Mouse (Mus musculus) limb, embryonic 11.5 days (tissue): ENCODE results near the gene Ckap2l. TPM values are rescaled to one million over a fixed set of nuclear protein-coding genes. Genes with fewer than 3 reads are reported as not detected.

Source experiments
- ATAC-seq: fragments of 200-750 bp; cut with Nextera tagmentation; 2 replicates; pipeline ENCODE4 v1.8.0; 2017; ENCODE audit warnings: low read depth; ENCODE audit not compliant: insufficient number of reproducible peaks, low FRiP score, low TSS enrichment
- DNase-seq: peaks from one replicate; pipeline ENCODE4 v3.0.0-alpha.2; 2015; ENCODE audit warnings: low spot score
- H3K27ac ChIP-seq: fragments of 300-500 bp; sonication (generic); replicated peaks from 2 replicates; pipeline ENCODE4 v1.5.1; 2014; ENCODE audit warnings: low read depth, mild to moderate bottlenecking, low read length
- H3K27me3 ChIP-seq: fragments of 300-500 bp; sonication (generic); 2 replicates; pipeline ENCODE4 v1.6.1; 2014; ENCODE audit warnings: mild to moderate bottlenecking, low read length, mixed read lengths; ENCODE audit not compliant: control insufficient read depth, insufficient read depth
- H3K36me3 ChIP-seq: fragments of 300-500 bp; sonication (generic); 2 replicates; pipeline ENCODE4 v1.6.1; 2014; ENCODE audit warnings: mild to moderate bottlenecking, low read length, moderate library complexity, mixed read lengths; ENCODE audit not compliant: control insufficient read depth, insufficient read depth
- H3K4me1 ChIP-seq: fragments of 300-500 bp; sonication (generic); 2 replicates; pipeline ENCODE4 v1.6.1; 2014; ENCODE audit warnings: low read length, mixed read lengths; ENCODE audit not compliant: control insufficient read depth, insufficient read depth
- H3K4me2 ChIP-seq: fragments of 300-500 bp; sonication (generic); 2 replicates; pipeline ENCODE4 v1.6.1; 2014; ENCODE audit warnings: low read depth, mild to moderate bottlenecking, moderate library complexity; ENCODE audit not compliant: severe bottlenecking
- H3K4me3 ChIP-seq: fragments of 300-500 bp; sonication (generic); 2 replicates; pipeline ENCODE4 v1.5.1; 2014; ENCODE audit warnings: low read depth, low read length
- H3K9ac ChIP-seq: fragments of 300-500 bp; sonication (generic); 2 replicates; pipeline ENCODE4 v1.6.1; 2014; ENCODE audit warnings: mild to moderate bottlenecking, low read length
- H3K9me3 ChIP-seq: fragments of 300-500 bp; sonication (generic); 2 replicates; pipeline ENCODE4 v1.6.1; 2016; ENCODE audit warnings: low read length; ENCODE audit not compliant: control insufficient read depth
- WGBS: fragments of 180-500 bp; shearing (Covaris S2); extraction: QIAGEN DNeasy Blood & Tissue Kit; methylation state at CpG from one replicate; pipeline ENCODE4 v1.1.7; 2014; 5-methylcytosine and 5-hydroxymethylcytosine counted together
- polyA plus RNA-seq: library from polyadenylated mRNA; unstranded; fragments of >200 nt; fragmentation: Nextera tagmentation; extraction: Ambion mirVana; gene quantifications from 2 replicates; pipeline ENCODE4 v1.2.1, GENCODE M21; 2014

Ckap2l gene
- polyA plus RNA-seq, 1 experiment from 2014 or later: 86.4 TPM

- 78% methylated on average over 4 of the region's 4 CpGs for WGBS
- Histone ChIP-seq H3K9ac (no peak overlapping the region), H3K4me2 (no peak overlapping the region), H3K9me3 (no peaks in the 10 kb centered on the region), H3K36me3 (no peaks in the 10 kb centered on the region), H3K27me3 (no peaks in the 10 kb centered on the region), H3K4me3 (no peak overlapping the region), H3K27ac (no peak overlapping the region), H3K4me1 (no peaks in the 10 kb centered on the region)
- DNase-seq: no peak
- no peak for ATAC-seq
Measured at GRCm38 (mm10) chr2:129236526-129236925, 60.5 kb downstream of the Ckap2l start.

DNA sequence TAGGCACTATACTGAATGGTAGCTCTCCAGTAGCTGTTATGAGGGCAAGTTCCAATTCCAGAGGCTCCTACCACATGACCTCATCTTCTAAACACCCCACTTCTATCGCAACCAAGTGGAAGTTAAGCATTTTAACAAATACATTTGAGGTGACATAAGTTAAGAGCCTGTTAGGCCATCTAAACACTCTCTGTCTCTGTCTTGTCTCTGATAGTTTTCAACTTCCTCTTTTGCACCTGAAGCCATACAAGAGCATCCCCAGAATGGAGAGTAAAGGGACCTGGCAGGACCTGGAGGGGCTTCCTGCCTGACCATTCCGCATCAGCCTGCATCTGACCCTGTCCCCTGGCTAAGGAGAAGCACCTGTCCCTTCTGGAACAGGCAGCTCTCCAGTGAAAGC lies 62.3 kb downstream of the Ckap2l start:
- 79% methylated on average over 2 of the region's 2 CpGs for WGBS
- DNase-seq (no peak), ATAC-seq (no peak)
- Histone ChIP-seq H3K9ac (no peak overlapping the region), H3K4me1 (no peaks in the 10 kb centered on the region), H3K4me2 (no peak overlapping the region), H3K36me3 (no peaks in the 10 kb centered on the region), H3K27me3 (no peaks in the 10 kb centered on the region), H3K27ac (no peak overlapping the region), H3K4me3 (no peak overlapping the region), H3K9me3 (no peaks in the 10 kb centered on the region)

DNA sequence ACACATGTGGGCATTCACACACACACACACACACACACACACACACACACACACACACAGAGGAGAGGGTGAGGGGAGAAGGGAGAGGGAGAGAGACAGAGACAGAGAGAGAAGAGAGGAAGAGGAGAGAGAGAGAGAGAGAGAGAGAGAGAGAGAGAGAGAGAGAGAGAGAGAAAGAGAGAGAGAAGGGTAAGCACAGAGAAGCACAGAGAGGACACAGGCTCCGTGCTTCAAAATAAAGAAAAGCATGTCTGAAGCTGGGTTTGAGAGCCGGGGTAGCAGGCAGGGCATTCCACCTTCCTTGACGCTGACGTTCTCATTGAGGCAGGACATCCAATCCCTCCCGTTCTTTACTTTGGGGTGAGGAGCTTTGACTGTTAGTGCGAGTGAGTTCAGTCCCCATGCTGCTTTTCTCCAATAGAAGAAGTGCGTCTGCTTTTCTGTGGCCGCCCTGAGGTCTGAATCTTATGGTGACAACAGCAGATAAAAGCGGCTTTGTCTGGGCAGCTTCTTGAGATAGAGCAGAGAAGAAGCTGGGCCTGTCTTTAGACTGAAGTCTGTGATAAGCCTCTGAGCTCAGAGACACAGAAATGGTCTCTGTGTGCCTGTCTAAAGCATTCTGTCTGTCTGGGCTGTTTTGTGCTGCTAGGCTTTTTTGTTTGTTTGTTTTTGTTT lies 63.1 kb downstream of the Ckap2l start:
- Histone ChIP-seq H3K27ac (no peak overlapping the region), H3K27me3 (no peaks in the 10 kb centered on the region), H3K4me1 (no peaks in the 10 kb centered on the region), H3K4me2 (no peak overlapping the region), H3K4me3 (no peak overlapping the region), H3K9me3 (no peaks in the 10 kb centered on the region), H3K36me3 (no peaks in the 10 kb centered on the region), H3K9ac (no peak overlapping the region)
- no peak for DNase-seq
- no peak for ATAC-seq
- WGBS: 45% methylated on average over 9 of the region's 9 CpGs

- no peaks in the 10 kb centered on the region for H3K36me3 ChIP-seq
- H3K4me2 ChIP-seq: no peak overlapping the region
- no peaks in the 10 kb centered on the region for H3K4me1 ChIP-seq
- H3K27ac ChIP-seq: no peak overlapping the region
- H3K9me3 ChIP-seq: no peaks in the 10 kb centered on the region
- ATAC-seq (no peak), DNase-seq (no peak)
- no peaks in the 10 kb centered on the region for H3K27me3 ChIP-seq
- no peak overlapping the region for H3K9ac ChIP-seq
- H3K4me3 ChIP-seq: no peak overlapping the region
- 87% methylated on average over 1 of the region's 1 CpGs for WGBS
Measured at GRCm38 (mm10) chr2:129233218-129233617, 63.8 kb downstream of the Ckap2l start.

- H3K36me3 ChIP-seq: no peaks in the 10 kb centered on the region
- H3K4me1 ChIP-seq: no peaks in the 10 kb centered on the region
- no peak for ATAC-seq
- no peak overlapping the region for H3K4me3 ChIP-seq
- no peak overlapping the region for H3K9ac ChIP-seq
- H3K4me2 ChIP-seq: no peak overlapping the region
- no peaks in the 10 kb centered on the region for H3K27me3 ChIP-seq
- DNase-seq: no peak
- no peaks in the 10 kb centered on the region for H3K9me3 ChIP-seq
- H3K27ac ChIP-seq: no peak overlapping the region
- 80% methylated on average over 9 of the region's 9 CpGs for WGBS
Measured at GRCm38 (mm10) chr2:129232484-129232883, 64.5 kb downstream of the Ckap2l start.

DNA sequence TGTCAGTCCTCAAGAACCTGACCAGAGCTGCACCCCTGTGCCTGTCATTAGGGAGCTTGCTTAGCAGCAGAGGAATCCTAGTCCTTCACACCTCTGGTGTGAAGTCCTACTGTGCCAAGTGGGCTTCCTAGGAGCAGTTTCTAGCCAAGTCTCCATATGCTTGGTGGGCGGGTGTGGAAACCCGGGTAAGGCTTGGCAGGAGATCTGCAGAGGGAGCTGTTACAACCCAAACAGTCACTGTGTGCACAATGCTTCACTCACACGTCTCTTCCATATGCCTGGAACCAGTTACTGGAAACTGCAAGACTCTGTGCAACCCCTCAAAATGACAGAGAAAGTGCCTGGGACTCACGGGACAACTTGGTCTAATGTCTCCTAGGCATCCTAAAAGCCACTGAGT lies 65.0 kb downstream of the Ckap2l start:
- H3K4me2 ChIP-seq: no peak overlapping the region
- no peak overlapping the region for H3K4me3 ChIP-seq
- H3K36me3 ChIP-seq: no peaks in the 10 kb centered on the region
- DNase-seq (no peak), ATAC-seq (no peak)
- no peaks in the 10 kb centered on the region for H3K4me1 ChIP-seq
- no peaks in the 10 kb centered on the region for H3K9me3 ChIP-seq
- H3K27ac ChIP-seq: no peak overlapping the region
- no peak overlapping the region for H3K9ac ChIP-seq
- WGBS: 33% methylated on average over 4 of the region's 4 CpGs
- no peaks in the 10 kb centered on the region for H3K27me3 ChIP-seq

- Histone ChIP-seq H3K4me1 (no peaks in the 10 kb centered on the region; the same call in 1 of the 2 replicates), H3K27ac (no peak overlapping the region), H3K4me2 (no peak overlapping the region), H3K36me3 (no peaks in the 10 kb centered on the region), H3K4me3 (no peak overlapping the region), H3K9ac (no peak overlapping the region), H3K9me3 (no peaks in the 10 kb centered on the region), H3K27me3 (no peaks in the 10 kb centered on the region)
- DNase-seq (no peak), ATAC-seq (no peak)
- 95% methylated on average over 7 of the region's 7 CpGs for WGBS
Measured at GRCm38 (mm10) chr2:129229316-129229715, 67.7 kb downstream of the Ckap2l start.

DNA sequence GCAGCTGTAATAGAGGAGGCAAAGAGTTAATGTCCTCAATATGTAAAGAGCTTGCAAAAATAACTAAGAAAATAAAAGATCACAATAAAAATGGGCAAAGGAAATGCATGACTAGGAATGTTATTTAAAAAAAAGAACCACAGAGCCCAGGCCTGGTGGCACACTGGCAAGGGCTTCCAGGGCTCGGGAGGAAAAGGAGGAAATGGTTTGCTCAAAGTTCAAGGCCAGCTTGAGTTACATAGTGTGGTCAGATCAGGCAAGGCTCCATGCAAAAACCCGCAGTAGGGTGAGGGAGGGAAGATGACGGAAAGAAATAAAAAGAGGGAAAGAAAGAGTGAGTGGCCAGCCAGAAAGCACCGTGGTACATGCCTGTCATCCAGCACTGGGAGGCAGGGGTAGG lies 68.4 kb downstream of the Ckap2l start:
- 92% methylated on average over 4 of the region's 4 CpGs for WGBS
- DNase-seq (no peak), ATAC-seq (no peak)
- no peaks in the 10 kb centered on the region; the same call in 1 of the 2 replicates for H3K4me1 ChIP-seq
- no peaks in the 10 kb centered on the region for H3K36me3 ChIP-seq
- no peak overlapping the region for H3K4me3 ChIP-seq
- no peak overlapping the region for H3K4me2 ChIP-seq
- no peak overlapping the region for H3K9ac ChIP-seq
- no peaks in the 10 kb centered on the region for H3K9me3 ChIP-seq
- no peak overlapping the region for H3K27ac ChIP-seq
- no peaks in the 10 kb centered on the region for H3K27me3 ChIP-seq

DNA sequence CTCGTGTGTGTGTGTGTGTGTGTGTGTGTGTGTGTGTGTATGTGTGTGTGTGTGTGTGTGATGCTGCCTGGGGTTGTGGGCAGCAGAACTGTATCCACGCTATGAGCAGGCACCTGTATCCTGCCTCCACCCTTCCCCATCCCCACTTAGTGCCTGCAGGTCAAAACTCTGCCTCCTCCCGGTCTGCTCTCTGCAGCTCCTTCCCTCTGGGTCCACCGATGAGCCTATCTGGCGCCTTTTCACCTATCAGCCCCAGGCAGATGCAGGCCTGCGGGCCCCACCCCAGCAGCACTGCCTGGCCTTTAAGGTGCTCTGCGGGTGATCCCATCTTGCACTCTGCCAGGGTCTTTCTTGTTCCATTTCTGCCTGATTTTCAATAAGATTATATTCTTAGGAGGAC lies 69.3 kb downstream of the Ckap2l start:
- H3K4me2 ChIP-seq: no peak overlapping the region
- H3K9me3 ChIP-seq: no peaks in the 10 kb centered on the region
- no peaks in the 10 kb centered on the region for H3K27me3 ChIP-seq
- H3K4me1 ChIP-seq: no peaks in the 10 kb centered on the region; the same call in 1 of the 2 replicates
- no peak overlapping the region for H3K9ac ChIP-seq
- 73% methylated on average over 5 of the region's 7 CpGs for WGBS
- DNase-seq (no peak), ATAC-seq (no peak)
- H3K27ac ChIP-seq: no peak overlapping the region
- H3K4me3 ChIP-seq: no peak overlapping the region
- H3K36me3 ChIP-seq: no peaks in the 10 kb centered on the region
